Mouse (Mus musculus) cortical plate, adult 2 months (tissue): ENCODE measurements around the gene Crybb3.

Experiments used
- CTCF ChIP-seq: fragments of 200-500 bp; IDR thresholded peaks from 2 replicates; pipeline ENCODE4 v1.5.1; 2011; ENCODE audit warnings: mild to moderate bottlenecking, control low read depth, low read length; ENCODE audit not compliant: insufficient read depth; ENCODE audit errors: extremely low read depth
- POLR2A ChIP-seq: fragments of 200-500 bp; IDR thresholded peaks from 2 replicates; pipeline ENCODE4 v1.6.1; 2011; ENCODE audit warnings: mild to moderate bottlenecking, low read length, control low read depth; ENCODE audit not compliant: insufficient read depth; ENCODE audit errors: extremely low read depth

DNA sequence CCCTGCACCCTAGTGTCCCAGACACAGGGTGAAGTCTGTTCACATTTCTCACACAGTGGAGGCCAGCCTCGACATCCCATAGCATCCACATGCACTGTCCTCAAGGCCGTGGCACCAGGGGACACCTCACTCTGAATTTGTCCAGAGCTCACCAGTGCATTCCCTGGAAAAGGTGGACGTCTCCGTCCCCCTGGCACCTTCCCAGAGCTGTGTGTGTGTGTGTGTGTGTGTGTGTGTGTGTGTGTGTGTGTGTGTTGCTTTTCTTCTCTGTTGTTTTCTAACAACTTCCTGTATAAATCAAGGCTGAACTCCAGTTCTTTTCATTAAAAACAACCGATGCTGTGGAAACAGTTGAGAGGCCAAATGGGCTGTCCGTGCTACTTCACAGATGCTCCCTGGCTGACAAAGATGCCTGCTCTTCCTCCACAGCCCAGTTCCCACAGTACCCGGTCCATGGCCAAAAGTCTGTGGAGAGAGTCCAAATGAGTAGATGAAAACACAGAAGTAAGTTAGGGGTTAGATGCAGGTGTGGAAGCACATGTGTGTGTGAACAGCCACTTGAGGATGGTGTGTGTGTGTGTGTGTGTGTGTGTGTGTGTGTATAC, 30.7 kb downstream of the Crybb3 start:
- TF ChIP-seq POLR2A (no peak), CTCF (no peak)
